Mouse (Mus musculus) cerebellum, postnatal 36 days (tissue): ENCODE data around the gene Rgcc.

ENCODE experiments used
- DNase-seq, 2 experiments: peaks; one replicate each; pipeline ENCODE4 v3.0.0; 2021 to 2022; ENCODE audit warnings: mixed read lengths in 2 of 2

Gene Rgcc

GRCm38 (mm10) chr14:79275870-79276395, 25.5 kb downstream of the Rgcc start:
- DNase-seq: no peak

GRCm38 (mm10) chr14:79275441-79275840, 26.0 kb downstream of the Rgcc start:
- DNase-seq: no peak

GRCm38 (mm10) chr14:79273697-79274477, 27.6 kb downstream of the Rgcc start:
- DNase-seq: no peak

- no peak for DNase-seq
Observed at GRCm38 (mm10) chr14:79272991-79273390, 28.5 kb downstream of the Rgcc start.

GRCm38 (mm10) chr14:79272188-79272694, 29.2 kb downstream of the Rgcc start:
- no peak for DNase-seq

- DNase-seq: no peak
Observed at GRCm38 (mm10) chr14:79269551-79269950, 31.9 kb downstream of the Rgcc start.

- DNase-seq: no peak
Observed at GRCm38 (mm10) chr14:79267878-79268277, 33.6 kb downstream of the Rgcc start.

GRCm38 (mm10) chr14:79267382-79267781, 34.1 kb downstream of the Rgcc start:
- DNase-seq: no peak

- DNase-seq: no peak
Observed at GRCm38 (mm10) chr14:79266408-79266807, 35.0 kb downstream of the Rgcc start.

GRCm38 (mm10) chr14:79265738-79266137, 35.7 kb downstream of the Rgcc start:
- no peak for DNase-seq

GRCm38 (mm10) chr14:79263321-79263720, 38.1 kb downstream of the Rgcc start:
- no peak for DNase-seq

GRCm38 (mm10) chr14:79262677-79263076, 38.8 kb downstream of the Rgcc start:
- peak; percentile 27 to 29 for DNase-seq

GRCm38 (mm10) chr14:79259062-79259779, 42.2 kb downstream of the Rgcc start:
- no peak for DNase-seq

- DNase-seq: no peak
Observed at GRCm38 (mm10) chr14:79256656-79257055, 44.8 kb downstream of the Rgcc start.

GRCm38 (mm10) chr14:79255786-79256185, 45.7 kb downstream of the Rgcc start:
- DNase-seq: no peak

GRCm38 (mm10) chr14:79251727-79252285, 49.6 kb downstream of the Rgcc start:
- no peak for DNase-seq

GRCm38 (mm10) chr14:79244571-79244970, 56.9 kb downstream of the Rgcc start:
- DNase-seq: peak; percentile 10 to 18

GRCm38 (mm10) chr14:79243038-79243883, 58.2 kb downstream of the Rgcc start:
- DNase-seq: no peak

- no peak for DNase-seq
Observed at GRCm38 (mm10) chr14:79242386-79242720, 59.1 kb downstream of the Rgcc start.

GRCm38 (mm10) chr14:79241656-79242385, 59.6 kb downstream of the Rgcc start:
- DNase-seq: no peak

GRCm38 (mm10) chr14:79241057-79241570, 60.3 kb downstream of the Rgcc start:
- no peak for DNase-seq

- DNase-seq: no peak
Observed at GRCm38 (mm10) chr14:79239402-79239801, 62.0 kb downstream of the Rgcc start.
